Mouse (Mus musculus): ENCODE data around the gene Mia2. TPM values are rescaled to one million over a fixed set of nuclear protein-coding genes. Genes with fewer than 3 reads are reported as not detected.
A peak's percentile ranks its signal among the peaks of the same experiment; 100 is the strongest.
"Not testable (repeated sequence)": the region's sequence is repeated elsewhere in the genome, so short reads cannot be mapped to it uniquely, and the experiment has no call there.

Mia2 gene
- total RNA-seq, 2 experiments from 2014 or later: 62.8 to 65.1 TPM

GRCm38 (mm10) chr12:59217331-59217730 lies 121.7 kb downstream of the Mia2 start:
- no peak for DNase-seq
- intact Hi-C loops (cut with DNase I): loop anchor here (5.0 kb wide), 2 partner anchors 150 to 205 kb away; partner anchors contain the start of genes Gemin2, Pnn and Sec23a

GRCm38 (mm10) chr12:59218640-59219321 lies 123.2 kb downstream of the Mia2 start:
- intact Hi-C loops (cut with DNase I): loop anchor here (2.0 to 5.0 kb wide), 3 partner anchors 88 to 206 kb away; partner anchors contain the start of genes Gemin2, Pnn and Sec23a
- peak in 1 of 2 experiments; percentile 51 for DNase-seq

- intact Hi-C loops (cut with DNase I): loop anchor here (2.0 to 5.0 kb wide), 3 partner anchors 89 to 207 kb away; partner anchors contain the start of genes Gemin2, Pnn and Sec23a
- peak; percentile 98 for DNase-seq
Observed at GRCm38 (mm10) chr12:59219325-59220225, 124.0 kb downstream of the Mia2 start, which contains the start of gene Fbxo33. Gene Fbxo33 (minus strand): TSS chr12:59219725.

GRCm38 (mm10) chr12:59228401-59228800 lies 132.8 kb downstream of the Mia2 start:
- intact Hi-C loops (cut with DNase I): no loop called here
- DNase-seq: no peak

- intact Hi-C loops (cut with DNase I): no loop called here
- DNase-seq: no peak
Observed at GRCm38 (mm10) chr12:59238434-59238833, 142.8 kb downstream of the Mia2 start.

- DNase-seq; intact Hi-C loops (cut with DNase I): not testable (repeated sequence)
Observed at GRCm38 (mm10) chr12:59241031-59241430, 145.4 kb downstream of the Mia2 start.

Small RNAs within 50 kb of the gene (microRNA-seq; reads per million reads assigned to microRNA genes)
- gene Gm27284: 0 reads per million in 2 experiments

Other genes starting within 250 kb of the Mia2 start
- gene Sec23a, start 83.8 kb upstream of the Mia2 start, total RNA-seq (2021): 10 to 100 TPM; 47.6 to 49.5 TPM
- 1 to 10 TPM; 6.9 to 7.5 TPM for gene Gemin2, start 82.4 kb upstream of the Mia2 start, total RNA-seq (2021)
- 10 to 100 TPM; 65.3 to 66.2 TPM for gene Trappc6b, start 34.3 kb upstream of the Mia2 start, total RNA-seq (2021)
- gene Pnn, start 28.9 kb upstream of the Mia2 start, total RNA-seq (2021): 10 to 100 TPM; 26.1 to 29.4 TPM
- 10 to 100 TPM; 10.3 to 11.2 TPM for gene Fbxo33, start 123.9 kb downstream of the Mia2 start, total RNA-seq (2021)